Comparison of ENCODE assay signal across 14 mouse cellular contexts in the genomic region with DNA sequence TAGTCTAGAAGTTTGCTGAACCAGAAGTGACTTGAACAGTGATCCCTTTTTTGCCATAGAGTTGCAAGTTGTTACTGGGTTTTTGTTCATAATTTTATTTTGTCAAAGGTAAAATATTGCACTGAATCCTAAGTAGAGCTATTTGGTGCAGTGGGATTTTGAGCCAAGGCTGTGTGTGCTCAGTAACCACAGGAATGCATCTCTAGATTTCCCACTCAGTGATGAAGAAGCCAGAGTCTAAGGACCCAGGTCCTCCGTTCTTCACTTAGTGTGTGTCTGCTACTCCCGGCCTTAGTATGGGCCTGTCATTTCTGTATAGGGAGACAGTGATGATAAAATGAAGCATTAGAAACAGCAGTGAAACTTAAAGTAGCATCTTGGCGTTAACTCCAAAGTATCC. TPM values are rescaled to one million over a fixed set of nuclear protein-coding genes. Genes with fewer than 3 reads are reported as not detected.
"Had no signal": no experiment of that assay in that cellular context is flagged by ENCODE, and none has a peak within 500 bp of the region (broad histone marks: within the 10 kb centered on the region; RNA-seq: fewer than 3 reads in every experiment).

No protein-coding gene starts in this region.

- DNase-seq: kidney, adult 8-10 months; kidney, postnatal 25 days; layer of hippocampus, adult 9-11 months; layer of hippocampus, postnatal 36 days; right cerebral cortex, postnatal 4 days; thymus, adult 2 months; thymus, postnatal 25 days had no signal

- H3K4me1 ChIP-seq: liver, embryonic 12.5 days; midbrain, embryonic 15.5 days; stomach, embryonic 15.5 days had no signal

- ATAC-seq: inflammation-experienced regulatory T-cells, adult 6 months; intestine, postnatal 0 days; liver, embryonic 12.5 days; midbrain, embryonic 15.5 days had no signal

- H3K9ac ChIP-seq: limb, embryonic 15.5 days; liver, embryonic 12.5 days; midbrain, embryonic 15.5 days; neural tube, embryonic 12.5 days; stomach, embryonic 15.5 days had no signal

- H3K4me3 ChIP-seq: limb, embryonic 15.5 days; liver, embryonic 12.5 days; midbrain, embryonic 15.5 days; neural tube, embryonic 12.5 days; stomach, embryonic 15.5 days had no signal

- H3K27ac ChIP-seq: limb, embryonic 15.5 days; liver, embryonic 12.5 days; midbrain, embryonic 15.5 days; neural tube, embryonic 12.5 days; stomach, embryonic 15.5 days had no signal

- H3K4me2 ChIP-seq: limb, embryonic 15.5 days; liver, embryonic 12.5 days; midbrain, embryonic 15.5 days; neural tube, embryonic 12.5 days; stomach, embryonic 15.5 days had no signal

- H3K27me3 ChIP-seq: limb, embryonic 15.5 days; liver, embryonic 12.5 days; midbrain, embryonic 15.5 days; neural tube, embryonic 12.5 days; stomach, embryonic 15.5 days had no signal

- H3K9me3 ChIP-seq: limb, embryonic 15.5 days; liver, embryonic 12.5 days; midbrain, embryonic 15.5 days; neural tube, embryonic 12.5 days; stomach, embryonic 15.5 days had no signal

RNA-seq across cellular contexts. Expression of a gene that starts 27.5 kb away (rescaled TPM):
- polyA plus RNA-seq: inflammation-experienced regulatory T-cells, adult 6 months had no signal
